Mouse (Mus musculus): ENCODE measurements around the gene Cd38. TPM values are rescaled to one million over a fixed set of nuclear protein-coding genes. Genes with fewer than 3 reads are reported as not detected.

The Cd38 gene
- polyA plus RNA-seq, 1 experiment from 2014 or later, result 13.9 TPM

GRCm38 (mm10) chr5:43860670-43861431 lies 7.5 kb upstream of the Cd38 start:
- Histone ChIP-seq H3K36me3 (no peaks in the 10 kb centered on the region), H3K4me1 (no peaks in the 10 kb centered on the region), H3K4me3 (no peak overlapping the region), H3K27ac (no peak overlapping the region), H3K9me3 (replicated peaks) (0 out of 2 replicates have a peak, but pooled peaks cover 8% of the 10 kb centered on the region), H3K9ac (no peak overlapping the region), H3K27me3 (replicated peaks) (no peaks in the 10 kb centered on the region), H3K4me2 (no peak overlapping the region)
- 54% methylated on average over 5 of the region's 5 CpGs for WGBS (ENCODE audit: insufficient replicate concordance)
- no peak for ATAC-seq

- Histone ChIP-seq H3K4me2 (no peak overlapping the region), H3K9me3 (replicated peaks) (no peaks in the 10 kb centered on the region), H3K27ac (no peak overlapping the region), H3K9ac (no peak overlapping the region), H3K27me3 (replicated peaks) (no peaks in the 10 kb centered on the region), H3K4me1 (peaks cover 12% of the 10 kb centered on the region), H3K4me3 (no peak overlapping the region), H3K36me3 (no peaks in the 10 kb centered on the region)
- 60% methylated on average over 6 of the region's 6 CpGs for WGBS (ENCODE audit: insufficient replicate concordance)
- no peak for ATAC-seq
Measured at GRCm38 (mm10) chr5:43863642-43864041, 4.7 kb upstream of the Cd38 start.

DNA sequence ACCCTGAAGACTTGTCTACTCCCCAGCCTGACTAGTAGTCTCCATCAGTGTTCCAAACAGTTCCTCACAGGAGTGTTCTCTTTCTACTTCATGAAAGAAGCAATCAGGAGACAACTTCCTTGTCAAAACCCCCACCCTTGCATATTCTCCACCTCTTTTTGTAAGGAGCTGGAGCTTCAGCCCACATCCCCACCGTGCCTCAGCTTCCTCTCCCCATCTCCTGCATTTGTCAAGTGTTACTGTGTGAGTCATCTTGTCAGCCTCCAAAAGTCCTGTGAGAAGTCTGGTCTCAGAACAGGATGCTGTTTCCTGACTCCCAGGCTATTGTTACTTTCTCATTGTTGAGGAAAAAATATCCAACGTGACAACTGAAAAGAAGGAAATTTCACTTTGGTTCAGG lies 3.0 kb upstream of the Cd38 start:
- 30% methylated on average over 2 of the region's 2 CpGs for WGBS (ENCODE audit: insufficient replicate concordance)
- Histone ChIP-seq H3K4me3 (no peak overlapping the region), H3K27ac (no peak overlapping the region), H3K9me3 (replicated peaks) (no peaks in the 10 kb centered on the region), H3K4me2 (no peak overlapping the region), H3K4me1 (peaks cover 21% of the 10 kb centered on the region), H3K27me3 (replicated peaks) (no peaks in the 10 kb centered on the region), H3K36me3 (no peaks in the 10 kb centered on the region), H3K9ac (no peak overlapping the region)
- no peak for ATAC-seq

DNA sequence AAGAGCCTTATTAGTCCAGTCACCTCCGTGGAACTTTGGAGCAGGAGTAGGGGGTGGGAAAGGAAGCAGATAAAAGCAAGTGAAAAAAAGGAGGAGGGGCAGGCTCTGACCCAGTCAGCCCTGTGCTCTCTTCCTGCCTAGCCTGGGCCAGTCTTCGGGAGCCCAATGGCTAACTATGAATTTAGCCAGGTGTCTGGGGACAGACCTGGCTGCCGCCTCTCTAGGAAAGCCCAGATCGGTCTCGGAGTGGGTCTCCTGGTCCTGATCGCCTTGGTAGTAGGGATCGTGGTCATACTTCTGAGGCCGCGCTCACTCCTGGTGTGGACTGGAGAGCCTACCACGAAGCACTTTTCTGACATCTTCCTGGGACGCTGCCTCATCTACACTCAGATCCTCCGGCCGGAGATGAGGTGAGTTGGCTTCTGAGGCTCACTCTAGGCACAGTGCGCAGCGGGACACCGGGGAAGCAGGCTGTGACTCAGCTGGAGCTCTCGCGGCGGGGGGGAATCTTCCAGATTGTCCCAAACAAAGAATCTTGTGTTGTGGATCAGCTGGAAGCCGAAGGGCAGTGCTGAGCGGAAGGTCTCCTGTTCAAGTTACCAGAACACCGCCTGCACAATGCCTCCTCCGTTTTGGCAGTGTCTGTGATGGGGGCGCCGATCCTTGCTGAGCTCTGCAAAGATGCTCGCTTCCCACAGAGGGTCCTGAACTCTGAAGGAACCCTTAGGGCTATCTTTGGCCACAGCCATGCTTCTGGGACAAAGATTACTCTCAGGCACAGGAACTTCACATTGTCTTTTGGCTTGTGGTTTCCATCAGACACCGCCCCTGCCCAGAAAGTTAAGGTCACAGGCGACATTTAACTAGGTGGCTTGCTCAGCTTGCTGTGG lies 603 bp downstream of the Cd38 start:
- H3K9ac ChIP-seq, result no peak overlapping the region
- no peaks in the 10 kb centered on the region for H3K9me3 ChIP-seq (replicated peaks)
- peak overlapping the region; percentile 33 for H3K4me3 ChIP-seq
- H3K36me3 ChIP-seq, result no peaks in the 10 kb centered on the region
- peaks cover 25% of the 10 kb centered on the region for H3K4me1 ChIP-seq
- H3K27me3 ChIP-seq (replicated peaks), result no peaks in the 10 kb centered on the region
- peak; percentile 43 for ATAC-seq
- 2% methylated on average over 28 of the region's 28 CpGs for WGBS (ENCODE audit: insufficient replicate concordance)
- H3K27ac ChIP-seq, result peak overlapping the region; percentile 56; the same call in 1 of the 2 replicates
- peak overlapping the region; percentile 63 for H3K4me2 ChIP-seq

- peaks cover 25% of the 10 kb centered on the region for H3K4me1 ChIP-seq
- H3K36me3 ChIP-seq, result no peaks in the 10 kb centered on the region
- 36% methylated on average over 1 of the region's 1 CpGs for WGBS (ENCODE audit: insufficient replicate concordance)
- no peak overlapping the region for H3K27ac ChIP-seq
- H3K9me3 ChIP-seq (replicated peaks), result no peaks in the 10 kb centered on the region
- no peak overlapping the region for H3K4me2 ChIP-seq
- no peak overlapping the region for H3K9ac ChIP-seq
- H3K4me3 ChIP-seq, result no peak overlapping the region
- 0 out of 2 replicates have a peak, but pooled peaks have one; percentile 24 for ATAC-seq
- H3K27me3 ChIP-seq (replicated peaks), result no peaks in the 10 kb centered on the region
Measured at GRCm38 (mm10) chr5:43871845-43872244, 3.5 kb downstream of the Cd38 start.

DNA sequence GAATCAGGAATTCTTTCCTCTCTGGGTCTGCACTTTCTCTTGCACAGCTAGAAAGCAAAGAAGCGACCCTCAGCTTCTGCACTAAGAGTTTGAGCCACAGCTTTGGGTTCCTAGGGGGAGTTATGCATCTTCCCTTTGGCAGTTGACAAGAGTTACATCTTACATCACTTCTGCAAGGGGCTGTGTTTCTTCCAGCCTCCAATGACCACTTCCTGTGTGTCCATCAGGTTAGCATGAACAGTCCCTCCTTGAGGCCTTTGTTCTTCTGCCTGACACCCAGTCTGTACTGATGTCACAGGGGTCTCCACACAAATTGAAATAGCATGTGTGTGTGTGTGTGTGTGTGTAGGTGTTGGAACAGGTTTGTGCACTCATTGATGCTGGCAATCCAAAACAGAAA lies 4.3 kb downstream of the Cd38 start:
- no peaks in the 10 kb centered on the region for H3K9me3 ChIP-seq (replicated peaks)
- no peak overlapping the region for H3K9ac ChIP-seq
- H3K27ac ChIP-seq, result no peak overlapping the region
- ATAC-seq, result no peak
- no peak overlapping the region for H3K4me2 ChIP-seq
- H3K4me3 ChIP-seq, result no peak overlapping the region
- WGBS (ENCODE audit: insufficient replicate concordance), result 31% methylated on average over 1 of the region's 1 CpGs
- H3K36me3 ChIP-seq, result no peaks in the 10 kb centered on the region
- peaks cover 19% of the 10 kb centered on the region for H3K4me1 ChIP-seq
- no peaks in the 10 kb centered on the region for H3K27me3 ChIP-seq (replicated peaks)

DNA sequence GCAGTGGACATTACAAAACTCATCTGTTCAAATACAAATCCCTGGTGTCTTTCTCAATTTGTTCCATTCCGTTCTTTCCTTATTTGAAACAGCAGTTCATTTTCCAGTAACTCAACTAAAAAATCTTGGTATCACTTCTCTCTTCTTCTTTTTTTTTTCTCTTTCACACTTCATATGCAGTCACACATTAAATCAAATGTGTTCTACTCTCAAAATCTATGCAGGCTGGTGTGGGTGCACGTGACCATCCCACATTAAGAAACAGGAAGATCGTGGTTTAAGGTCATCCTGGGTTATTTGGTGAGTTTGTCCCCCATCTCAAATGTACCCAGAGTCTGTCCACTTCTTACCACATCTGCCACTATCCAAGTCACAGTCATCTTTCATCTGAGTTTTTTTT lies 13.7 kb downstream of the Cd38 start:
- H3K4me2 ChIP-seq, result no peak overlapping the region
- no peaks in the 10 kb centered on the region for H3K9me3 ChIP-seq (replicated peaks)
- ATAC-seq, result no peak
- no peaks in the 10 kb centered on the region for H3K36me3 ChIP-seq
- H3K4me1 ChIP-seq, result no peaks in the 10 kb centered on the region
- no peak overlapping the region for H3K4me3 ChIP-seq
- H3K27me3 ChIP-seq (replicated peaks), result no peaks in the 10 kb centered on the region
- 49% methylated on average over 3 of the region's 3 CpGs for WGBS (ENCODE audit: insufficient replicate concordance)
- H3K9ac ChIP-seq, result no peak overlapping the region
- no peak overlapping the region for H3K27ac ChIP-seq

DNA sequence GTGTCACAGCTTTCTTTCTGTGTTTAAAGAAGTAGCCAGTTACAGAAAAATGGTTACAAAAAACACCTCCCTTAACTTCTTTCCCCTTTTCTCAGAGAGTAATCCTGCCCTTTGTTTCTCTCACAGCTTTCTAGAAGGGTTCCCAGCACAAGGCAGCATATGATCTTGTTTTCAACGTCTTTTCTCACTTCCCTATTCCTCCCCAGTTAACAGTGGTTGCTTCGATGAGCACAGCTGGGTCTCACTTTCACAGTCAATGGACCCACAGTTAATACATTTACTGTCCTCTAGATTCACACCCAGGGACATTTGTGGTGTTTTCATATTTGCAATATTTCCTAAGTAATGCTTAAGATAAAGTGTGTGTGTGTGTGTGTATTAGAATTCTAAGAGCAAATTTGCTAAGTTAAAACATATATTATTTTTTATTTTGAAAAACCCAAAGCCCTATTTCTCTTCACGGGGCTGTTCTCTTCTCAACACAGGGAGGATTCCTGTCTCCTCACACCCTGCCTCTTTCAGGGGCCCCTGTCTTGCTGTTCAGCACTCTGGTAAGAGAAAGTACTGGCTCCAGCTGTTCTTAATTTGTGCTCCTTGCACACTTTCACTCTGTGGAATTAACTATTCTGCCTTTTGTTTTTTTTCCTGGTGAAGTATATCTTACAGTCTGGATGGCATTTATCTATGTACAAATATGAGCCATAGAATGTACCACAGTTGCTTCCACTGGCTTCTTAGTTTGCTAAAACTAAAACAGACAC lies 16.9 kb downstream of the Cd38 start:
- Histone ChIP-seq H3K9ac (no peak overlapping the region), H3K4me2 (no peak overlapping the region), H3K27me3 (replicated peaks) (no peaks in the 10 kb centered on the region), H3K4me1 (no peaks in the 10 kb centered on the region), H3K4me3 (no peak overlapping the region), H3K36me3 (no peaks in the 10 kb centered on the region), H3K27ac (no peak overlapping the region), H3K9me3 (replicated peaks) (no peaks in the 10 kb centered on the region)
- ATAC-seq, result no peak
- 13% methylated on average over 3 of the region's 3 CpGs for WGBS (ENCODE audit: insufficient replicate concordance)

DNA sequence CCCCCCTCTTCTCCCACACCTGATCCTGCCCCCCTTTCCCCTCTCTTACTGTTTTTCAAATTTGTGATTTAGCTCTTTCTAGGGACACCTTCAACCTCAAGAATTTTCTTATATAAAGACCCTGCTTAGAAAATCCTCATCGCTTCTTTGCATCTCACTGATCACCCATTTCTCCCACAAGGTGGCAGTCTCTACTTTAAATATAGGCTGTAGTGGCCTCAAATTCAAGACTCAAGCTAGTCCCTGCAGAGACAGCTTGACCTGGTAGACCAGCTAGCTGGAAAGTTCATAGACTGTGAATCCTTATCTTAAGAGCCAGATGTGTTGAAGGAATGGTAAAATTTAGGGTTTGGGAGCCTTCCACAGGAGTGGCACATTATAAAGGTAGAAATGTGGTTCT lies 24.0 kb downstream of the Cd38 start:
- Histone ChIP-seq H3K4me3 (no peak overlapping the region), H3K27ac (no peak overlapping the region), H3K27me3 (replicated peaks) (no peaks in the 10 kb centered on the region), H3K9ac (no peak overlapping the region), H3K9me3 (replicated peaks) (no peaks in the 10 kb centered on the region), H3K36me3 (no peaks in the 10 kb centered on the region), H3K4me2 (no peak overlapping the region), H3K4me1 (no peaks in the 10 kb centered on the region)
- no peak for ATAC-seq
- 17% methylated on average over 1 of the region's 1 CpGs for WGBS (ENCODE audit: insufficient replicate concordance)

- no peak for ATAC-seq
- no peak overlapping the region for H3K4me2 ChIP-seq
- H3K9ac ChIP-seq, result no peak overlapping the region
- no peak overlapping the region for H3K27ac ChIP-seq
- H3K4me3 ChIP-seq, result no peak overlapping the region
- no peaks in the 10 kb centered on the region for H3K27me3 ChIP-seq (replicated peaks)
- no peaks in the 10 kb centered on the region for H3K9me3 ChIP-seq (replicated peaks)
- 46% methylated on average over 2 of the region's 2 CpGs for WGBS (ENCODE audit: insufficient replicate concordance)
- no peaks in the 10 kb centered on the region for H3K36me3 ChIP-seq
- no peaks in the 10 kb centered on the region for H3K4me1 ChIP-seq
Measured at GRCm38 (mm10) chr5:43894113-43894512, 25.8 kb downstream of the Cd38 start.

GRCm38 (mm10) chr5:43895931-43896330 lies 27.6 kb downstream of the Cd38 start:
- Histone ChIP-seq H3K27me3 (replicated peaks) (no peaks in the 10 kb centered on the region), H3K9ac (no peak overlapping the region), H3K36me3 (no peaks in the 10 kb centered on the region), H3K27ac (no peak overlapping the region), H3K9me3 (replicated peaks) (no peaks in the 10 kb centered on the region), H3K4me2 (no peak overlapping the region), H3K4me3 (no peak overlapping the region), H3K4me1 (no peaks in the 10 kb centered on the region)
- WGBS (ENCODE audit: insufficient replicate concordance), result 75% methylated on average over 3 of the region's 3 CpGs
- no peak for ATAC-seq

DNA sequence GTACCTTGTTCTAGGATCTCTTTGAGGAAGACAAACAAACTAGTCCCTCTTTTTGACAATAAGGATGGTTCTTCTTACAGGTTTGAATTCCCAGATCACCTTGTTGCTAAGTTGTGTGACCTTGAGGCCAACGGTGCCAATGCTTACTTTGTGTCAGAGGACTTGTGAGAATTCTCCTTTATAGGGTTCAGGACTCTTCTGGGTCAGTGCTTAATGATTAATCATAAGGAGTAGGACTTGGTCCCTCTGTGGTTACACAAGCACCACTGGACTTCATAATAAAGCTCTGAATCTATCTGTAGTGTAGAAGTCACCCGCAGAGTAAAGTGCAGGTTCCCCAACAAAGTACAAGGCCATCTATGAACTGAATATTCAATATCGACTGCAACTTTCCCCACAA lies 36.3 kb downstream of the Cd38 start:
- Histone ChIP-seq H3K27ac (no peak overlapping the region), H3K9me3 (replicated peaks) (no peaks in the 10 kb centered on the region), H3K4me3 (no peak overlapping the region), H3K36me3 (no peaks in the 10 kb centered on the region), H3K4me1 (no peaks in the 10 kb centered on the region), H3K27me3 (replicated peaks) (no peaks in the 10 kb centered on the region), H3K9ac (no peak overlapping the region), H3K4me2 (no peak overlapping the region)
- ATAC-seq, result no peak
- 67% methylated on average over 3 of the region's 3 CpGs for WGBS (ENCODE audit: insufficient replicate concordance)

Data from liver, embryonic 12.5 days (tissue).